Mouse (Mus musculus): ENCODE measurements at regions not wholly inside any gene's neighbourhood (a gene's known extent, or its start where the extent isn't known, plus 50 kb on each side); places are given as distances from the start of the nearest gene placed in this dataset.
A peak's percentile ranks its signal among the peaks of the same experiment; 100 is the strongest.

DNA sequence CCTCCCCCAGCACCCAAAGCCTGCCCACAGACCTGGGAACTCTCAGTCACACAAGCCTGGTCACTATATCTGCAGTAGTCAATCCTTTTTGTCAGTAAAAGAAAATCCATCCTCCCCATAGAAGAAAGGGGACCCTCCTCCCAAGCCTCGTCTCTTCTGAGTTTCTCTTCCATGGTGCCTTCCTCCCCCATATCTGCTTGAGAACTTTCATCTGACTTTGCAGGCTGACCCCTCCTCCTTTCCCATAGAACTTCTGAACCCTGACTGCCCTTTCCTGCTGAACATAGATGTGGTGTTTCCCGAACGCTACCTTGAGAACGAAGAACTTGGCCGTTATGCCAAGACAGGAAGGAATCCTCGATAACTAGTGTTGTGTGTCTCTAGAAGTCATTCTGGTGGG is 462.5 kb downstream of the Ate1 start:
- Histone ChIP-seq H3K36me3 (ENCODE audit: control insufficient read depth, insufficient read depth, low read length) (no peaks in the 10 kb centered on the region), H3K9ac (replicated peaks; ENCODE audit: low read depth, low read length) (no peak overlapping the region), H3K27me3 (ENCODE audit: control insufficient read depth, insufficient read depth, low read length) (no peaks in the 10 kb centered on the region), H3K9me3 (ENCODE audit: control insufficient read depth, low read depth, low read length) (no peaks in the 10 kb centered on the region), H3K27ac (ENCODE audit: low read length) (no peak overlapping the region), H3K4me2 (replicated peaks; ENCODE audit: low read depth, low read length) (no peak overlapping the region), H3K4me3 (ENCODE audit: low read depth, low read length) (no peak overlapping the region), H3K4me1 (ENCODE audit: control insufficient read depth, insufficient read depth, low read length) (peaks cover 16% of the 10 kb centered on the region; the same call in 1 of the 2 replicates)
- ATAC-seq (ENCODE audit: insufficient number of reproducible peaks, insufficient read depth, low FRiP score, low read depth), result no peak
- 74% methylated on average over 6 of the region's 6 CpGs for WGBS

DNA sequence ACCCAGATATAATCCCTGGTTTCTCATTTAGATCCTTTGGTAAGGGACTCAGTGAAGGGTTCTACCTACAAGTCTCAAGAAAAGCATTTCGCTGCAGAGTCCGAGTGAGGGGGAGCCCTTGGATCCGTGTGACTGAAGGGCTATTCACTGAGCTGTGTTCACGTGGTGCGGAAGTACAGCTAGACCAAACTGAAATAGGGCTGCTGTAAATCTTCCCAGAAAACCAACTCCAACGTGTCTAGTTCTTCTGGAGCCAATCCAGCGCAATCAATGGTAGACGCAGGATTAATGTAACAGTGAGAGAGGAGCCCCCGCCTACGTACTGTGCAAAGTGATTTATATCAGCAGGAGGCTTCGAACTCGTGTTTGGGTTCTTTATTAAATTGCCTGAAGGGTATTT is 461.9 kb downstream of the Ate1 start:
- ATAC-seq (ENCODE audit: insufficient number of reproducible peaks, insufficient read depth, low FRiP score, low read depth), result peak; percentile 58; the same call in 1 of the 2 replicates
- H3K4me3 ChIP-seq (ENCODE audit: low read depth, low read length), result no peak overlapping the region
- WGBS, result 61% methylated on average over 12 of the region's 12 CpGs
- no peak overlapping the region for H3K9ac ChIP-seq (replicated peaks; ENCODE audit: low read depth, low read length)
- H3K9me3 ChIP-seq (ENCODE audit: control insufficient read depth, low read depth, low read length), result no peaks in the 10 kb centered on the region
- no peaks in the 10 kb centered on the region for H3K27me3 ChIP-seq (ENCODE audit: control insufficient read depth, insufficient read depth, low read length)
- H3K36me3 ChIP-seq (ENCODE audit: control insufficient read depth, insufficient read depth, low read length), result no peaks in the 10 kb centered on the region
- no peak overlapping the region for H3K27ac ChIP-seq (ENCODE audit: low read length)
- H3K4me1 ChIP-seq (ENCODE audit: control insufficient read depth, insufficient read depth, low read length), result peaks cover 17% of the 10 kb centered on the region; the same call in 1 of the 2 replicates
- no peak overlapping the region for H3K4me2 ChIP-seq (replicated peaks; ENCODE audit: low read depth, low read length)

DNA sequence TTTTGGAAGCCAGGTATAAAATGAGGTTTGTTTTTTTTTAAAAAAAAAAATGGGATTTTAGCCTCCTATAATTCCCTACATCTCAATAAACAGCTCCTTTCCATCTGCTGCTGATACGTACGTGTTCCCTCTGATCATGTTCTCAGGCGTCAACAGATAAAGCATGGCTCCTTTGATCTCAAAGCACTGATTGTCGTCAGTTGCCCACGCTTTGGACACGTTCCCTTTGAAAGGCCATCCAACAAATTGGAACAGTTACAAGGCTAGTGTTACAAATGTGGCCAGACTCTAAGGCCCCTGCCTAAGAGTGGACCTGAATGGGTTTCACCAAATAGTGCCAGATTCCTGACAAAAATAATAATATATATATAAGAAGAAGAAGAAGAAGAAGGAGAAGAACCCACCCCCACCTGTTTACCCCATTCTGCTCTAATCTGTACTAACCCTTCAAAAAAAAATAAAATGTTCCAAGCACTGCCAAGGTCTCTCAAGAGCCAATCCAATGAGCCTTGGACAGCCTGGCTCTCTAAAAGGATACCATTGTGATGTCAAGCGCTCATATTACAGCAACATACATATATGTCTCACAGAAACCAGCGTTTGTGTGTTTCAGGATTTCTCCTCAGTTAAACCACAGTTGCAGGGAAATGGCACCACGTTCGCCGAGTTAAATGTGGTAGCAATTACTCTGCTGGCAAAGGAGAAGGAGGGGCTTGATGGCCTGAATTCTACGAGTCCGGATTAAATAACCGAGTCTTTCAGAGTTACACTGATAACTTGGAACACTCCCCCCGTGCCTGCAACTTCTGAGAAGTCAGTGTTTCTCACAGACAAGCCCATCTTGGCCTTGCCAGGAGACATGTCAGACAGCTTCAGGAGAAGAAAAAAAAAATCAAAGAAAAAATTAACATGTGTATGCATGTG is 460.2 kb downstream of the Ate1 start:
- H3K4me1 ChIP-seq (ENCODE audit: control insufficient read depth, insufficient read depth, low read length), result peaks cover 22% of the 10 kb centered on the region
- H3K36me3 ChIP-seq (ENCODE audit: control insufficient read depth, insufficient read depth, low read length), result no peaks in the 10 kb centered on the region
- H3K27me3 ChIP-seq (ENCODE audit: control insufficient read depth, insufficient read depth, low read length), result no peaks in the 10 kb centered on the region
- H3K9ac ChIP-seq (replicated peaks; ENCODE audit: low read depth, low read length), result no peak overlapping the region
- WGBS, result 69% methylated on average over 15 of the region's 15 CpGs
- no peak overlapping the region; the same call in 1 of the 2 replicates for H3K27ac ChIP-seq (ENCODE audit: low read length)
- no peak for ATAC-seq (ENCODE audit: insufficient number of reproducible peaks, insufficient read depth, low FRiP score, low read depth)
- H3K9me3 ChIP-seq (ENCODE audit: control insufficient read depth, low read depth, low read length), result no peaks in the 10 kb centered on the region
- H3K4me2 ChIP-seq (replicated peaks; ENCODE audit: low read depth, low read length), result no peak overlapping the region
- H3K4me3 ChIP-seq (ENCODE audit: low read depth, low read length), result no peak overlapping the region

DNA sequence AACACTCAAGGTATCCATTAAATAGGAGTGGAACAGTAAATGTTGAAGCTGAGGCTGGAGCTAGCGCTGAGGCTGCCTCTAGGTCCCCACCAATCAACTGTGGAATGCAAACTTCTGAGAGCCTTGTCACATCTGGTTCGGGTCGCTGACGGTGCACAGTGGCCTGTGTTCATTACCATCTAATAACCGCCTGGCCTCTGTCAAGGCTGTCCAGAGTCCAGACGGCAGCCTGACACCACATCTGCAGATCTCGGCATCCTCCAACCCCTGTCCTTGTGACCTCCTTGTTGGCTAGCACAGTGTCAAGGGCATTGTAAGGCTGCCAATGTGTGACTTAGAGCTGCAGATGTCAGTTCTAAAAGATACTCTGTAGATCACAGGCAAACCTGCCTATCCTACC is 455.7 kb downstream of the Ate1 start:
- Histone ChIP-seq H3K27me3 (ENCODE audit: control insufficient read depth, insufficient read depth, low read length) (no peaks in the 10 kb centered on the region), H3K9me3 (ENCODE audit: control insufficient read depth, low read depth, low read length) (no peaks in the 10 kb centered on the region), H3K9ac (replicated peaks; ENCODE audit: low read depth, low read length) (no peak overlapping the region), H3K4me2 (replicated peaks; ENCODE audit: low read depth, low read length) (no peak overlapping the region), H3K4me3 (ENCODE audit: low read depth, low read length) (no peak overlapping the region), H3K36me3 (ENCODE audit: control insufficient read depth, insufficient read depth, low read length) (no peaks in the 10 kb centered on the region), H3K27ac (ENCODE audit: low read length) (no peak overlapping the region), H3K4me1 (ENCODE audit: control insufficient read depth, insufficient read depth, low read length) (peaks cover 19% of the 10 kb centered on the region)
- no peak for ATAC-seq (ENCODE audit: insufficient number of reproducible peaks, insufficient read depth, low FRiP score, low read depth)
- 20% methylated on average over 7 of the region's 7 CpGs for WGBS

DNA sequence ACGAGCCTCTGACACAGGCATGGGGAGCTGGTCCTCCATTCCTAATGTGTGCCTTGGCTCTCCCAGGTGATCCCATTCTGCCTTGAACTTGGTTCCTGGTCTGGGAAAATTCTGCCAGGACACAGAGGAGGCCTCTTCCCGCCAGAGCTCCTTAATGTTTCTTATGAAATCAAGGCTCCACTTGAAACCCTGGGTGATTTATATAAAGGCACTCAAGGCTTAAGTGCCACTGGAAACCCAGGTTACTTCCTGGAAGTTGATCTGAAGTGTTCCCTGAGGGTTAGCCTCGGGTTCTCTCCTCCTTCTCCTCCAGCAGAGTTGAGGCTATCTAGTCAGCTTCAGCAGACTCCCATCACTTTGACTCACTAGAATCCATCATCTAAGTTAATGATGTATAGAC is 451.9 kb downstream of the Ate1 start:
- H3K9me3 ChIP-seq (ENCODE audit: control insufficient read depth, low read depth, low read length), result no peaks in the 10 kb centered on the region
- 68% methylated on average over 3 of the region's 3 CpGs for WGBS
- no peak overlapping the region for H3K4me2 ChIP-seq (replicated peaks; ENCODE audit: low read depth, low read length)
- H3K27ac ChIP-seq (ENCODE audit: low read length), result no peak overlapping the region
- no peak overlapping the region for H3K4me3 ChIP-seq (ENCODE audit: low read depth, low read length)
- H3K27me3 ChIP-seq (ENCODE audit: control insufficient read depth, insufficient read depth, low read length), result no peaks in the 10 kb centered on the region
- no peak overlapping the region for H3K9ac ChIP-seq (replicated peaks; ENCODE audit: low read depth, low read length)
- no peak for ATAC-seq (ENCODE audit: insufficient number of reproducible peaks, insufficient read depth, low FRiP score, low read depth)
- H3K4me1 ChIP-seq (ENCODE audit: control insufficient read depth, insufficient read depth, low read length), result peaks cover 9% of the 10 kb centered on the region
- H3K36me3 ChIP-seq (ENCODE audit: control insufficient read depth, insufficient read depth, low read length), result no peaks in the 10 kb centered on the region

DNA sequence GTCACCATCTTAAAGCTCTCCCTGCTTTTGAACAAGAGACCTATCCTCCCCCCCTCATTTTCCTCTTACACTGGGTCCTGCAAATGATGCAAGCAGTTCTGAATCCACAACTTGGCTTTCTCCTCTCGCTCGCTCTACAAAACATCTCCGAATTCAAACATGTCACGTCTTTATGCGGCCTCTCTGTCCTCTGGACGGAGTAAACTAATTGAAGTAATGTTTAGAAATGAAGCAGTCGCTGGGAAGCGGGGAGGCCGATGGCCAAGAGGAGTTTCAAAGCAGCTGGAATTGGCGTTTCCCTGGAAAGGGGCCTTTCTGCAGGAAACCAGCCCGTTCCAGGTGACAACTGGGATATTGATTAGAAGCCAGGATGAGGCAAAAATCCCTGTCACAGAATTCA is 446.8 kb downstream of the Ate1 start:
- H3K27me3 ChIP-seq (ENCODE audit: control insufficient read depth, insufficient read depth, low read length), result no peaks in the 10 kb centered on the region
- H3K27ac ChIP-seq (ENCODE audit: low read length), result peak overlapping the region; percentile 89
- peak overlapping the region; percentile 45 for H3K4me2 ChIP-seq (replicated peaks; ENCODE audit: low read depth, low read length)
- H3K4me1 ChIP-seq (ENCODE audit: control insufficient read depth, insufficient read depth, low read length), result peaks cover 13% of the 10 kb centered on the region; the same call in 1 of the 2 replicates
- no peak overlapping the region for H3K9ac ChIP-seq (replicated peaks; ENCODE audit: low read depth, low read length)
- H3K4me3 ChIP-seq (ENCODE audit: low read depth, low read length), result peak overlapping the region; percentile 14; the same call in 1 of the 2 replicates
- ATAC-seq (ENCODE audit: insufficient number of reproducible peaks, insufficient read depth, low FRiP score, low read depth), result peak; percentile 23; the same call in 1 of the 2 replicates
- H3K9me3 ChIP-seq (ENCODE audit: control insufficient read depth, low read depth, low read length), result no peaks in the 10 kb centered on the region
- WGBS, result 17% methylated on average over 11 of the region's 11 CpGs
- no peaks in the 10 kb centered on the region for H3K36me3 ChIP-seq (ENCODE audit: control insufficient read depth, insufficient read depth, low read length)

DNA sequence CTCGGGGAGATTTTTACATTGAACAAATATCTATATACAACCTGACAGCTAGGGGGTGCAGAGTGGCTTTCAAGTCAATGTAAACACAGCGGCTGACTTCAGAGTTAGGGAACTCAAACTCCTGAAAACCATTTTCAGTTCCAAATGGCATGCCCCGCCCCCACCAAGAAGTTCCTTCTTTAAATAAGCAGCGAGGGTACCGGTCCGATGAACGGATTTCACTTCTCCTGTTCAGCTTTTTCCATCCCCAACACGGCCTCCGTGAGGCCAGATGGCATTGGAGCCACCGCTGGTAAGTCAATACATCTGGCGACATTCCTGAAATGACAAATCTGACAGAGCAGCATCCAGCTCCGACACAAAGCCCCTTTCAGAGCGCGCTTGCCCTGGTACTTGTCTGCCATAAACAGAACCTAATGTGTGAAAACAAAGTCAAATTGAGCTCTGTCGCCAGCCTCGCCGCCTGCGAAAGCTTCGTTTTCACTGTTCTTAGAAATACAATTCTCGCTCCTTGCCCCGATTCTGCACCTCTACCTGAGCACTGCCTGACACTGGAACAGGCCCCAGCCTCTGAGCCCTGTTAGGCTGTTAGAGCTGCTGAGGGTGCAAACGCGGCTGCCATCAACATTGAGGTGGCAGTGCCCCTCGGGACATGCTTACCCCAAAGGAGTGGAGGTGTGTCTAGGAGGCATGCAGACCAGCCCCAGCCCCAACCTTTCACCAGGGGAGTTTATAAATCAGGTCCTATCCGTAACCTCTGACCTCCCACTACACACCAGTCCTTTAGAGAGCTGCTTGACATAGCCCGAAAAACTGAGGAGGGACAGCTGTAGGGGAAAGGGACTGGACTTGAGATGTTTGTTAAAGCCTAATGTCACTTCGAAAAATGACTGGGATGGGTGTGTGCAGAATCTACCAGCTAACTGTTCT is 446.0 kb downstream of the Ate1 start:
- H3K36me3 ChIP-seq (ENCODE audit: control insufficient read depth, insufficient read depth, low read length), result no peaks in the 10 kb centered on the region
- H3K9ac ChIP-seq (replicated peaks; ENCODE audit: low read depth, low read length), result no peak overlapping the region; the same call in 1 of the 2 replicates
- H3K27ac ChIP-seq (ENCODE audit: low read length), result peak overlapping the region; percentile 89
- ATAC-seq (ENCODE audit: insufficient number of reproducible peaks, insufficient read depth, low FRiP score, low read depth), result peak; percentile 70; the same call in 1 of the 2 replicates
- 8% methylated on average over 27 of the region's 27 CpGs for WGBS
- H3K4me1 ChIP-seq (ENCODE audit: control insufficient read depth, insufficient read depth, low read length), result peaks cover 13% of the 10 kb centered on the region; the same call in 1 of the 2 replicates
- H3K4me2 ChIP-seq (replicated peaks; ENCODE audit: low read depth, low read length), result peak overlapping the region; percentile 45
- H3K9me3 ChIP-seq (ENCODE audit: control insufficient read depth, low read depth, low read length), result no peaks in the 10 kb centered on the region
- peak overlapping the region; percentile 14; the same call in 1 of the 2 replicates for H3K4me3 ChIP-seq (ENCODE audit: low read depth, low read length)
- no peaks in the 10 kb centered on the region for H3K27me3 ChIP-seq (ENCODE audit: control insufficient read depth, insufficient read depth, low read length)

DNA sequence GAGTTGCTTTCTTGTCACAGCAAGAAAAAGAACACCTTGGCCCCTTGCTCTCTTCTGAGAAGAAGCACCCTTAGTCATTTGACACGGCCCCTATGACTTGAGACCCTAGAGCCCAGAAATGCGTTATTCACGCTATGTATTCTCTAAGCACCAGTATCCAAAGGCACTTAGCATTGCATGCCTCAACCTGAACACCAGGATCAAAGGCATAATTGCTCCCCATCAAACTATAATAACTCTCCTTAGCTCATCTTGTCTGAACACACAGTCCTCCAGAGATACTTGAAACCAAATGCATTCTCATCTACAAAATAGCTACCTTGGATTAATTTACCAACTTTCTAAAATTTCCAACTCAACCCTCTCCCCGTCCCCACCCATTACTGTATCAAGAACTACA is 437.5 kb downstream of the Ate1 start:
- WGBS, result 74% methylated on average over 4 of the region's 4 CpGs
- Histone ChIP-seq H3K4me1 (ENCODE audit: control insufficient read depth, insufficient read depth, low read length) (no peaks in the 10 kb centered on the region), H3K9ac (replicated peaks; ENCODE audit: low read depth, low read length) (no peak overlapping the region), H3K4me3 (ENCODE audit: low read depth, low read length) (no peak overlapping the region), H3K4me2 (replicated peaks; ENCODE audit: low read depth, low read length) (no peak overlapping the region), H3K36me3 (ENCODE audit: control insufficient read depth, insufficient read depth, low read length) (no peaks in the 10 kb centered on the region), H3K9me3 (ENCODE audit: control insufficient read depth, low read depth, low read length) (no peaks in the 10 kb centered on the region), H3K27ac (ENCODE audit: low read length) (no peak overlapping the region), H3K27me3 (ENCODE audit: control insufficient read depth, insufficient read depth, low read length) (no peaks in the 10 kb centered on the region)
- no peak for ATAC-seq (ENCODE audit: insufficient number of reproducible peaks, insufficient read depth, low FRiP score, low read depth)

All from stomach, embryonic 14.5 days (tissue).